Mouse (Mus musculus) hindbrain, postnatal 0 days (tissue): ENCODE results near the gene Anapc15-ps. TPM values are rescaled to one million over a fixed set of nuclear protein-coding genes. Genes with fewer than 3 reads are reported as not detected.

ENCODE experiments used
- ATAC-seq: fragments of 200-750 bp; cut with Nextera tagmentation; 2 replicates; pipeline ENCODE4 v1.8.0; 2017; ENCODE audit warnings: mild to moderate bottlenecking, moderate TSS enrichment, moderate library complexity
- DNase-seq: peaks from one replicate; pipeline ENCODE4 v3.0.0-alpha.2; 2015; ENCODE audit warnings: low spot score
- H3K27ac ChIP-seq: fragments of 300-500 bp; sonication (generic); 2 replicates; pipeline ENCODE4 v1.5.1; 2014; ENCODE audit warnings: mild to moderate bottlenecking
- H3K27me3 ChIP-seq: fragments of 300-500 bp; sonication (generic); 2 replicates; pipeline ENCODE4 v1.6.1; 2014; ENCODE audit warnings: low read length, mixed read lengths; ENCODE audit not compliant: insufficient read depth
- H3K36me3 ChIP-seq: fragments of 300-500 bp; sonication (generic); 2 replicates; pipeline ENCODE4 v1.6.1; 2014; ENCODE audit warnings: low read length, mixed read lengths; ENCODE audit not compliant: insufficient read depth
- H3K4me1 ChIP-seq: fragments of 300-500 bp; sonication (generic); 2 replicates; pipeline ENCODE4 v1.6.1; 2014; ENCODE audit warnings: antibody characterized with exemption, low read length, mixed read lengths; ENCODE audit not compliant: insufficient read depth
- H3K4me2 ChIP-seq: fragments of 300-500 bp; sonication (generic); 2 replicates; pipeline ENCODE4 v1.6.1; 2014; ENCODE audit warnings: low read depth, mild to moderate bottlenecking, low read length, moderate library complexity, mixed read lengths
- H3K4me3 ChIP-seq: fragments of 300-500 bp; sonication (generic); 2 replicates; pipeline ENCODE4 v1.5.1; 2014; ENCODE audit warnings: low read length
- H3K9ac ChIP-seq: fragments of 300-500 bp; sonication (generic); replicated peaks from 2 replicates; pipeline ENCODE4 v1.6.1; 2014; ENCODE audit warnings: mild to moderate bottlenecking, low read length, moderate library complexity, mixed read lengths
- H3K9me3 ChIP-seq: fragments of 300-500 bp; sonication (generic); 2 replicates; pipeline ENCODE4 v1.6.1; 2016; ENCODE audit warnings: low read length, mixed read lengths
- CTCF ChIP-seq: IDR thresholded peaks from 2 replicates; pipeline ENCODE4 v1.5.1; 2016; ENCODE audit warnings: antibody characterized with exemption, control low read depth, low read depth
- WGBS: fragments of 180-500 bp; shearing (Covaris S2); extraction: QIAGEN DNeasy Blood & Tissue Kit; methylation state at CpG from one replicate; pipeline ENCODE4 v1.1.7; 2014; 5-methylcytosine and 5-hydroxymethylcytosine counted together
- polyA plus RNA-seq: library from polyadenylated mRNA; unstranded; fragments of >200 nt; fragmentation: Nextera tagmentation; extraction: Ambion mirVana; gene quantifications from 2 replicates; pipeline ENCODE4 v1.2.1, GENCODE M21; 2015
- total RNA-seq: library from RNA; depleted of rRNA; stranded (reverse); fragments of >200 nt; gene quantifications from 2 replicates; pipeline ENCODE4 v1.2.3, GENCODE M21; 2014

Anapc15-ps gene
- total and polyA plus RNA-seq, 2 experiments from 2014 or later = not detected

DNA sequence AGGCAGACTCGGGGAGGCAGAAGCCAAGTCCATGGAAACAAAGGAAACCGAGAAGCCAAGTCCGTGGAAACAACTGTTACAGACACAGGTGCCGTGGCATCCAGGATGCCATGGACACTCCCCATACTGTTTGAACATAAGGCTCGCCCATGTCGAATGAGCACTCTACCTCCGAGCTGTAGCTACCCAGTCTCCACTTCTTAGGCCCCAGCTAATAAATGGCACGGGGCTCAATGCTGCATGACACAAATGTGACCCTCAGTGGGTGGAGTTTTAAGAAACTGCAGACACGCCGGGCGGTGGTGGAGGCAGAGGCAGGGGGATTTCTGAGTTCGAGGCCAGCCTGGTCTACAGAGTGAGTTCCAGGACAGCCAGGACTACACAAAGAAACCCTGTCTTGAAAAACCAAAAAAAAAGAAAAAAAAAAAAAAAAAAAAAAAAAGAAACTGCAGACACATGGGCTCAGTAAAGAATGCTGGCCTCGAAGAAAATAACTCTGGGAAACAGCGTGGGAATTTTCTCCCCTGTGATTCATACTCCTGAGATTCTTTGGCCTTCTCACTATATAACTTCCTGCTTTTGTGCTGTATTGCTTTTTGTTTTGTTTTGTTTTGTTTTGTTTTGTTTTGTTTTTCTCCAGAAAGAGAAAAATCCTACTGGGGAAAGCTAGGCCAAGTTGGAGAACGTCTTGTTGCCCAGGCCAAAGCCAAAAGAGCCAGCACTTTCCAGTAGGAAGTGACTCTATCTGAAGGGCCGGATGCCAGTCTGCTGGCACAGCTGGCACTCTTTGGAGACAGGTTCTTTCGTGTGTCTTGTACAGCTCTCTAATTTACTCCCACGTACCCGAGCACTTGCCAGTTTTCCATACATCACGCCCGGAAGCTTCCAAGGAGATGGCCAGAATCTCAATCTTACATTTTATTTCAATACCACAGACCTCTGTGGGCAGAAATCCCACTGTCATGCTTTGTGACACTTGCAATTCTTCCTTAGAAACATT lies 2.2 kb downstream of the Anapc15-ps start:
- no peaks in the 10 kb centered on the region for H3K27me3 ChIP-seq
- no peaks in the 10 kb centered on the region for H3K4me1 ChIP-seq
- no peak overlapping the region for H3K9ac ChIP-seq
- no peak overlapping the region for H3K4me2 ChIP-seq
- ATAC-seq (no peak), DNase-seq (peak; percentile 12)
- H3K9me3 ChIP-seq = no peaks in the 10 kb centered on the region
- TF ChIP-seq CTCF = no peak
- 74% methylated on average over 21 of the region's 21 CpGs for WGBS
- no peak overlapping the region for H3K27ac ChIP-seq
- no peaks in the 10 kb centered on the region for H3K36me3 ChIP-seq
- H3K4me3 ChIP-seq = no peak overlapping the region

- H3K9ac ChIP-seq = no peak overlapping the region
- TF ChIP-seq CTCF = no peak
- no peaks in the 10 kb centered on the region for H3K27me3 ChIP-seq
- H3K4me1 ChIP-seq = no peaks in the 10 kb centered on the region
- no peaks in the 10 kb centered on the region for H3K36me3 ChIP-seq
- ATAC-seq (no peak), DNase-seq (no peak)
- 91% methylated on average over 4 of the region's 4 CpGs for WGBS
- no peak overlapping the region for H3K27ac ChIP-seq
- H3K4me3 ChIP-seq = no peak overlapping the region
- H3K9me3 ChIP-seq = no peaks in the 10 kb centered on the region
- no peak overlapping the region for H3K4me2 ChIP-seq
These were observed 3.4 kb downstream of the Anapc15-ps start for GRCm38 (mm10) chr10:95669872-95670271.

GRCm38 (mm10) chr10:95669034-95669433 lies 4.2 kb downstream of the Anapc15-ps start:
- H3K4me3 ChIP-seq = no peak overlapping the region
- DNase-seq (no peak), ATAC-seq (no peak)
- no peaks in the 10 kb centered on the region for H3K27me3 ChIP-seq
- no peaks in the 10 kb centered on the region for H3K36me3 ChIP-seq
- no peak overlapping the region for H3K4me2 ChIP-seq
- H3K4me1 ChIP-seq = no peaks in the 10 kb centered on the region
- no peak overlapping the region for H3K9ac ChIP-seq
- WGBS = 86% methylated on average over 3 of the region's 3 CpGs
- no peaks in the 10 kb centered on the region for H3K9me3 ChIP-seq
- H3K27ac ChIP-seq = no peak overlapping the region
- TF ChIP-seq CTCF = no peak

DNA sequence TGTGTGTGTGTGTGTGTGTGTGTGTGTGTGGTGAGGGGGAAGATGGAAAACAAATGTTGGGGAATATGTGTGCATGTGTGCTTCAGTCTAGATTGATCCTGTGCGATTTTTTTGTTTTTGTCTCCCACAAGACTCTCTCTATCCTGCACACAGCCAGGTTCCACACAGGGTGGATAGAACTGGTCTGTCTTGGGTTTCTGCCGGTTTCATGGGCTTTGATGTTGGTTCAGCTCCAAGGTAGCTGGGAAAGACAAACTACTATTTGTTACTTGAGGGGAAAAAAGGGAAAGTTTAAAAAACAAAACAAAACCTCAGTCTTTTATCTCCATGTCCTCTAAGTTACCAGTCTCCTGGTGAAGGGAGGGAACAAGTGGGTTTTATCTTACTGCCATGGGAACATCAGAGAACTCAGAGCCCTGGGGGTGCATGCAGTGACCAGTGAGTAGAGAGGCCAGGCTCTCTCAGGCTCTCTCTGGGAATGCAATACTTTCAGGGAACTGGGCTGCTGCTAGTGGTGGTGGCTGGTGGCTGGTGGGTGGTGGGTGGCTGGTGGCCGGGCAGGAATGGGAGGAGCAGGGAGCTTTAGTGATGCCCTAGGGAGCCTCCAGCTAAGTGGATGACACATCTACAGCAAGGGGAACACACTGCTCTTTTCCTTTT lies 5.8 kb downstream of the Anapc15-ps start:
- TF ChIP-seq CTCF = no peak
- Histone ChIP-seq H3K4me1 (no peaks in the 10 kb centered on the region), H3K27ac (no peak overlapping the region), H3K36me3 (no peaks in the 10 kb centered on the region), H3K27me3 (no peaks in the 10 kb centered on the region), H3K4me2 (no peak overlapping the region), H3K9ac (no peak overlapping the region), H3K9me3 (no peaks in the 10 kb centered on the region), H3K4me3 (no peak overlapping the region)
- DNase-seq (no peak), ATAC-seq (no peak)
- 63% methylated on average over 3 of the region's 3 CpGs for WGBS

DNA sequence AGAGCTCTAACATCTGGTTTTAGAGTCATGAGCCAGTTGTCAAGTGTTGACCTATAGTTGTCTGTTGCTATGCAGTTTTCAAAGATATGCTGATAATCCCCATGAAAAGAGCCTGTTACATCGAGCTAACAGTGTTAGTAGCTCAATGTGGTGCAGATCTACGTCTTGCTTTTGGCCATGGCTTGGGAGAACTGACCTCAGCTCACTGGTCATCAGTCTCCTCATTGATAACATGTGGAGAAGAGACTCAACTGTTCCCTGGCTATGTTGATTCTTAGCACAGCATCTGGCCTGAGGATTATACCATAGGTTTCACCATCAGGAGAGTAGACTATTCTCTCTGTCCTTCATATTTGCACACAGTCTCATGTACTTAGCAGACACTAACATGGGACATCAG lies 6.5 kb downstream of the Anapc15-ps start:
- no peak for TF ChIP-seq CTCF
- Histone ChIP-seq H3K4me2 (no peak overlapping the region), H3K4me1 (no peaks in the 10 kb centered on the region), H3K27ac (no peak overlapping the region), H3K9ac (no peak overlapping the region), H3K9me3 (no peaks in the 10 kb centered on the region), H3K36me3 (no peaks in the 10 kb centered on the region), H3K4me3 (no peak overlapping the region), H3K27me3 (no peaks in the 10 kb centered on the region)
- WGBS = 66% methylated on average over 2 of the region's 2 CpGs
- ATAC-seq = no peak
- DNase-seq = no peak

DNA sequence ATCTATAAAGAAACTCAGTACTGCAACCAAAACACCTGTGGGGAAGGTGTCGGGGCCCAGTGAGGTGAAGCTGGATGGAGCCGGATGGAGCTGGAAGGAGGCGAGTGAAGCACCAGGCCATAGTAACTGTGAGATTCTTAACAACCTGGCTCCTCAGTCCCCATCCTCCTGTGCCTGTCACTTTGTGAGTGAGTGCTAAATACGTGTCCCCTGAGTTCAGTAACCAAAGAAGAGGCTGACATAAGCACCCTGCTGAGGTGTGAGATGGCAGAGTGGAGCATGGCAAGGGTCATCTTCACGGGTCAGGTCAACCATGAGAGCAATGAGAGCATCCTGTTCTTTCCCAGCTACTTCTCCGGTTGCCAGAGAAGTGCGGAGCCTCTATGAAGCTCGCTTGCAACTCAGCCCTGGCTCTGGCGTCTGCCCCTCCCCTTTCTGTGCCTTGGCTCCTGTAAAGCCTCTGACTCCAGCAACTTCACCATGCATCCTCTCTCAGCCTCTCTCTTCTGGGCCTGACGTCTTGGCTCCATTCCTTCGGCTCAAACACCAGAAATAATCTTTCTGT lies 7.7 kb downstream of the Anapc15-ps start:
- no peak for TF ChIP-seq CTCF
- no peaks in the 10 kb centered on the region for H3K27me3 ChIP-seq

More for the DNA sequence above, 7.7 kb downstream of the Anapc15-ps start:
- no peak overlapping the region for H3K4me3 ChIP-seq
- ATAC-seq (no peak), DNase-seq (no peak)
- no peaks in the 10 kb centered on the region for H3K36me3 ChIP-seq
- 40% methylated on average over 11 of the region's 11 CpGs for WGBS
- no peak overlapping the region for H3K27ac ChIP-seq
- H3K9me3 ChIP-seq = no peaks in the 10 kb centered on the region
- H3K4me1 ChIP-seq = no peaks in the 10 kb centered on the region
- H3K9ac ChIP-seq = no peak overlapping the region
- no peak overlapping the region for H3K4me2 ChIP-seq
